Mouse (Mus musculus): Measurements from ENCODE around the gene Zdhhc23. TPM values are rescaled to one million over a fixed set of nuclear protein-coding genes. Genes with fewer than 3 reads are reported as not detected.

Zdhhc23 gene
- polyA plus RNA-seq, 1 experiment, result 1.3 TPM

DNA sequence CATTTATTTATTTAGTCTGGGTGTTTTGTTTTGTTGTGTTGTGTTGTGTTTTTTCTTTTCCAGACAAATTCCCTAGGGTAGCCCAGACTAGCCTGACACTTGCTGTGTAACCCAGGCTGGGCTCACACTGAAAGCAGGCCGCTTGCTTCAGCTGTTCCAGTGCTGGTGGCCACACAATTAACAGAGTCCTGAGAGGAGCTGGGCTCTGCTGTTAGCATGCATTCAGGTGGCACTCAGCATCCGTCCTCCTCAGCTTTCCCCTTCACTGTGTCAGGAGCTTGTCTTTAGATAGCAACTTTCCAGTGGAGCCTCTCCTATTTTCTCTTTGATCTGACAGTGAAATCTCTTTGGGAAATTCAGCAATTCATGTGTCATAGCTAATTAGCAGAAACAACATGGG, 57.6 kb downstream of the Zdhhc23 start:
- no peak overlapping the region for H3K4me3 ChIP-seq (ENCODE audit: control insufficient read depth, low read depth, low read length)
- no peaks in the 10 kb centered on the region for H3K4me1 ChIP-seq (ENCODE audit: control insufficient read depth, insufficient read depth, low read length)
- H3K27ac ChIP-seq (ENCODE audit: control insufficient read depth, insufficient read depth, low read depth, low read length), result no peak overlapping the region
- no peaks in the 10 kb centered on the region for H3K27me3 ChIP-seq (ENCODE audit: control insufficient read depth, insufficient read depth, low read length)
- no peaks in the 10 kb centered on the region for H3K36me3 ChIP-seq (ENCODE audit: control insufficient read depth, insufficient read depth, low read length)
- TF ChIP-seq CTCF (IDR thresholded peaks at IDR 0.05; ENCODE audit: control insufficient read depth, insufficient read depth, insufficient replicate concordance, low read depth, low read length), result no peak
- TF ChIP-seq POLR2A (IDR thresholded peaks at IDR 0.05; ENCODE audit: control insufficient read depth, low read depth, low read length), result no peak

DNA sequence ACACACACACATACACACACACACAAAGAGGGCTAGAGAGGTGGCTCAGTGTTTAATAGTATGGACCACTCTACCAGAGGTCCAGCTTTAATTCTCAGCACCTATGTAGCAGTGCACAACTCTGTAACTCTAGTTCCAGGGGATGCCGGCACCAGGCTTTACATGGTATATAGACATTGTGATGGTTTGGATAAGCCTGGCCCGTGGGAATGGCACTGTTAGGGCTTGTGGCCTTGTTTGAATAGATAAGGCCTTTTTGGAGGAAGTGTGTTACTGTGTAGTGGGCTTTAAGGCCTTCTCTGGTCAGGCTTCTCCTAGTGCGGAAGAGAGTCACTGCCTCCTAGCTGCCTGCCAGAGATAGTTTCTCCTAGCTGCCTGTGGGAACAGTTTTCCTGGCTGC, 60.7 kb downstream of the Zdhhc23 start:
- Histone ChIP-seq H3K4me1 (ENCODE audit: control insufficient read depth, insufficient read depth, low read length) (no peaks in the 10 kb centered on the region), H3K27ac (ENCODE audit: control insufficient read depth, insufficient read depth, low read depth, low read length) (no peak overlapping the region), H3K36me3 (ENCODE audit: control insufficient read depth, insufficient read depth, low read length) (no peaks in the 10 kb centered on the region), H3K4me3 (ENCODE audit: control insufficient read depth, low read depth, low read length) (no peak overlapping the region), H3K27me3 (ENCODE audit: control insufficient read depth, insufficient read depth, low read length) (no peaks in the 10 kb centered on the region)
- TF ChIP-seq CTCF (IDR thresholded peaks at IDR 0.05; ENCODE audit: control insufficient read depth, insufficient read depth, insufficient replicate concordance, low read depth, low read length), result no peak
- no peak for TF ChIP-seq POLR2A (IDR thresholded peaks at IDR 0.05; ENCODE audit: control insufficient read depth, low read depth, low read length)

Other genes with a start within 250 kb of the Zdhhc23 start
- gene Drd3, start 225.8 kb downstream of the Zdhhc23 start, polyA plus RNA-seq (2012; rRNA removed), result not detected in 2 replicates
- 9.7 and 36.6 TPM in 2 replicates for gene Ccdc191, start 90.0 kb downstream of the Zdhhc23 start, polyA plus RNA-seq (2012; rRNA removed)
- gene Qtrt2, start 53.0 kb downstream of the Zdhhc23 start, polyA plus RNA-seq (2012; rRNA removed), result 9.9 and 11.0 TPM in 2 replicates
- gene Gramd1c, start 83.6 kb upstream of the Zdhhc23 start, polyA plus RNA-seq (2012; rRNA removed), result 16.8 and 19.5 TPM in 2 replicates
- 34.6 and 38.5 TPM in 2 replicates for gene Atp6v1a, start 159.9 kb upstream of the Zdhhc23 start, polyA plus RNA-seq (2012; rRNA removed)
- gene Naa50, start 160.0 kb upstream of the Zdhhc23 start, polyA plus RNA-seq (2012; rRNA removed), result 4.4 and 4.8 TPM in 2 replicates
- 3.4 and 3.9 TPM in 2 replicates for gene Usf3, start 193.5 kb upstream of the Zdhhc23 start, polyA plus RNA-seq (2012; rRNA removed)